Mouse (Mus musculus) ES-E14 (cell line): ENCODE results near the gene Sox5. TPM values are rescaled to one million over a fixed set of nuclear protein-coding genes. Genes with fewer than 3 reads are reported as not detected.

ENCODE experiments used
- DNase-seq: peaks from one replicate; pipeline ENCODE4 v3.0.0-alpha.2; 2013; ENCODE audit warnings: low read depth, low spot score
- H3K27ac ChIP-seq: 2 replicates; pipeline ENCODE4 v1.5.1; 2012; ENCODE audit warnings: low read depth, mild to moderate bottlenecking, low read length, moderate library complexity, mixed read lengths; ENCODE audit not compliant: poor library complexity, insufficient read depth, severe bottlenecking
- H3K36me3 ChIP-seq: 2 replicates; pipeline ENCODE4 v1.6.1; 2012; ENCODE audit warnings: mild to moderate bottlenecking, low read length, moderate library complexity, mixed read lengths; ENCODE audit not compliant: control insufficient read depth, poor library complexity, insufficient read depth, severe bottlenecking
- H3K4me1 ChIP-seq, 2 experiments: fragments of 150-350 bp in 1 of 2; sonication (generic) in 1 of 2; 2 replicates each; pipeline ENCODE4 v1.6.1; 2012; ENCODE audit warnings: low read length in 2 of 2, mild to moderate bottlenecking in 1 of 2, mixed read lengths in 1 of 2; ENCODE audit not compliant: control insufficient read depth in 2 of 2, insufficient read depth in 2 of 2, poor library complexity in 1 of 2
- H3K4me3 ChIP-seq, 2 experiments: fragments of 150-350 bp in 1 of 2; sonication (generic) in 1 of 2; 2 replicates each; pipeline ENCODE4 v1.5.1; 2012; ENCODE audit warnings: low read length in 2 of 2, low read depth in 1 of 2, mild to moderate bottlenecking in 1 of 2, mixed read lengths in 1 of 2; ENCODE audit not compliant: insufficient read depth in 1 of 2, poor library complexity in 1 of 2, severe bottlenecking in 1 of 2
- H3K9ac ChIP-seq: 2 replicates; pipeline ENCODE4 v1.6.1; 2012; ENCODE audit warnings: low read depth, mild to moderate bottlenecking, low read length, mixed read lengths; ENCODE audit not compliant: poor library complexity, insufficient read depth, severe bottlenecking
- H3K9me3 ChIP-seq: fragments of 150-350 bp; sonication (generic); 2 replicates; pipeline ENCODE4 v1.6.1; 2012; ENCODE audit warnings: low read depth, mild to moderate bottlenecking, low read length; ENCODE audit not compliant: control insufficient read depth, insufficient read depth
- CHD2 ChIP-seq: IDR thresholded peaks from 2 replicates; pipeline ENCODE4 v1.6.1; 2014; ENCODE audit warnings: mild to moderate bottlenecking, low read depth, low read length, inconsistent platforms
- HCFC1 ChIP-seq: IDR thresholded peaks from 2 replicates; pipeline ENCODE4 v1.6.1; 2012; ENCODE audit warnings: low read length, inconsistent platforms, borderline replicate concordance; ENCODE audit not compliant: insufficient read depth
- MAFK ChIP-seq: IDR thresholded peaks from 2 replicates; pipeline ENCODE4 v1.6.1; 2014; ENCODE audit warnings: mild to moderate bottlenecking, low read depth, low read length, inconsistent platforms; ENCODE audit not compliant: insufficient read depth
- ZC3H11A ChIP-seq: IDR thresholded peaks from 2 replicates; pipeline ENCODE4 v1.6.1; 2012; ENCODE audit warnings: low read depth, mild to moderate bottlenecking, inconsistent platforms, low read length, borderline replicate concordance
- ZNF384 ChIP-seq: IDR thresholded peaks from 2 replicates; pipeline ENCODE4 v1.6.1; 2012; ENCODE audit warnings: low read depth, low read length, inconsistent platforms
- in situ Hi-C, 2 experiments: fragments of 600-800 bp; cut with MboI; formaldehyde crosslinking; loops; one replicate each; pipeline ENCODE4 v1.15.1; 2025; ENCODE audit warnings: low sequenced_read_pairs in 2 of 2, inconsistent platforms in 1 of 2; ENCODE audit not compliant: unreplicated experiment in 2 of 2
- total RNA-seq: library from RNA; depleted of rRNA; stranded (reverse); fragments of 300-350 nt; gene quantifications from 2 replicates; pipeline ENCODE4 v1.2.3, GENCODE M21; 2012

Sox5 gene
- total RNA-seq, 1 experiment: 0.36 TPM

DNA sequence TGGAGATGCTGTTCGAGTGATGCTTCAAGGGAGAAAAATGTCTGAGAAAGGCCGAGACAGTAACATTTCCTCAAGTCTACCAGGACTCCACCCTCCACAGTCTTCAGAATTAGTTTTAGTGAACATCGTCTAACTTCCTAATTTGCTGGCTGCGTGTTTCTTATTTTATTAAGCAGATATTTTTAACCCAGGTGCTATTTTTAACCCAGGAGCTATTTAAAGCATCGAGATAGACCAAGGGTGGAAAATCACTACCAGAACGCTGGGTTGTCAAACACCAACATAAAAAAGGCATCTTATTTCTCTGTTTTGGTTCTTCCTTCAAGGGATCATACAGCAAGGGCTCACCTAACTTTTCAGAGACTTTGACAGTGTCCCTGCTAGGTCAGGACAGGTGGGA is 39.2 kb upstream of the Sox5 start:
- H3K36me3 ChIP-seq: no peaks in the 10 kb centered on the region
- no peak overlapping the region for H3K9ac ChIP-seq
- in situ Hi-C loops: no loop called here
- no peak overlapping the region for H3K4me3 ChIP-seq
- no peak for DNase-seq
- no peaks in the 10 kb centered on the region for H3K9me3 ChIP-seq
- no peak overlapping the region for H3K27ac ChIP-seq
- no peaks in the 10 kb centered on the region for H3K4me1 ChIP-seq
- TF ChIP-seq ZNF384: no peak
- TF ChIP-seq HCFC1: no peak
- no peak for TF ChIP-seq CHD2
- no peak for TF ChIP-seq ZC3H11A
- TF ChIP-seq MAFK: no peak

DNA sequence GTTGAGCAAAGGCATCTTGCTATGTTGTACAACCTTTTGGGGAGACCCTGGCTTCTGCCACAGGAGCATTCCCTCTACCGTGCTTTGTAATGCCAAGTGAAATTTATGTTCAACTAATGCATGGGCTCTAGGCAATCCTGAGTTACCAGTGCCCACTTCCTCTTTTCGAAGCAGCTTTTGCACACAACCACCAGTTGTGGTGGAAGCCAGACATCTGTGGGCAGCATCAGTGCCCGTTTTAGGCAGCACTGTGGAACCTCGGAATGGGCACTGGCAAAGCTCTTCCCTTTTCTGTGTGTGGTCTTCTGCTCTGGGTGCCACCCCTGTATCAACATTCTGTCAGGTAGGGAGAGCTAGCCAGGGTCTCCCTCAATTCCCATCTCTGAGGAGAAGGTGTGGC is 36.2 kb upstream of the Sox5 start:
- no peaks in the 10 kb centered on the region for H3K4me1 ChIP-seq
- in situ Hi-C loops: no loop called here
- H3K9ac ChIP-seq: no peak overlapping the region
- H3K36me3 ChIP-seq: no peaks in the 10 kb centered on the region
- DNase-seq: no peak
- H3K4me3 ChIP-seq: no peak overlapping the region
- H3K9me3 ChIP-seq: no peaks in the 10 kb centered on the region
- TF ChIP-seq HCFC1 (no peak), ZC3H11A (no peak), ZNF384 (no peak), CHD2 (no peak), MAFK (no peak)
- no peak overlapping the region for H3K27ac ChIP-seq

DNA sequence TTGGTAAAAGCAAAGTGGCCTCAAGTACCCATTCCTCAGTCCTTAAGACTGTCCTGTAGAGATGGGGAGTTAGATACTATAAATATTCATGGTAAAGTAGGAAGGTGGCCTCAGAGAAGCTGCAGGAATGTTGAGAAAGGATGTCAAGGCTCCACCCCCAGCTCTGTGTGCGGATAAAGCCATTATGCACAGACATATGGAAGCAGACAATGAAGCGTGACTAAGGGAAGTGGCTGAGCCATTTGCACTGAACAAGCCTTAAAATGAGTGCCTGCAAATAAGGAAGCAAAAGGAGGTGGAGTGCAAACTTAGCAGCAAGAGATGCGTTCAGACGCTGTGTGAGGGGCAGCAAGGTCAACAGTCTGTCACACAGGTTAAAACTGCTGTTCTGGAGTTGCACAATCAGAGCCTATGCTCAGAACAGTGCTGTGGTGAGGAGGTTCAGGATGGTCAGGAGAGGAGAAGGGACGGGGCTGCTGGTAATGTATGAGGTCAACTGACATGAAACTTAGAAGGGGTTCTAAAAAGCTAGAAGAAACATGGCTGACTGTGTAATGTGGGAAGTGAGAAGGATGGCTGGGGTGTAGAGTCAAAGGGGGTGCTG is 35.7 kb upstream of the Sox5 start:
- Histone ChIP-seq H3K9ac (no peak overlapping the region), H3K4me1 (no peaks in the 10 kb centered on the region), H3K9me3 (no peaks in the 10 kb centered on the region), H3K27ac (no peak overlapping the region), H3K4me3 (no peak overlapping the region), H3K36me3 (no peaks in the 10 kb centered on the region)
- in situ Hi-C loops: no loop called here
- no peak for TF ChIP-seq MAFK
- TF ChIP-seq ZNF384: no peak
- TF ChIP-seq CHD2: no peak
- no peak for TF ChIP-seq ZC3H11A
- no peak for TF ChIP-seq HCFC1
- DNase-seq: no peak

DNA sequence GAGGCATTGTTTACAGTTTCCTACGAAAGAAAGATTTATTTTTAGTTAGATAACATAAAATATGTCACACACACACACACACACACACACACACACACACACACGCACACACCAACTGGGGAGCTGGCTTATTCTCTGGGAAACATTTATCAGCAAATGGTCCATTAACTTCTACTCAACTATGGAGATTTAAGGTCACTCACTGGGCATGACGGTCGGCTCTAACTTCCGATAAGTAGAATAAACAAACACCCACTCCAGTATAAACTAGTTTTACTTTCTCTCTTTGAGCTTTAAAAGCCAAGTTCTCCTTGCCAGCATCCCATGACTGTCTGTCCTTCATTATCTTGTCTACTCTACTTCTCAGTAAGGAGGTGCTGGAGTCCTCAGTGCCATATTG is 33.8 kb upstream of the Sox5 start:
- in situ Hi-C loops: no loop called here
- Histone ChIP-seq H3K9ac (no peak overlapping the region), H3K27ac (no peak overlapping the region), H3K4me3 (no peak overlapping the region), H3K9me3 (no peaks in the 10 kb centered on the region), H3K4me1 (no peaks in the 10 kb centered on the region), H3K36me3 (no peaks in the 10 kb centered on the region)
- no peak for TF ChIP-seq MAFK
- DNase-seq: no peak

DNA sequence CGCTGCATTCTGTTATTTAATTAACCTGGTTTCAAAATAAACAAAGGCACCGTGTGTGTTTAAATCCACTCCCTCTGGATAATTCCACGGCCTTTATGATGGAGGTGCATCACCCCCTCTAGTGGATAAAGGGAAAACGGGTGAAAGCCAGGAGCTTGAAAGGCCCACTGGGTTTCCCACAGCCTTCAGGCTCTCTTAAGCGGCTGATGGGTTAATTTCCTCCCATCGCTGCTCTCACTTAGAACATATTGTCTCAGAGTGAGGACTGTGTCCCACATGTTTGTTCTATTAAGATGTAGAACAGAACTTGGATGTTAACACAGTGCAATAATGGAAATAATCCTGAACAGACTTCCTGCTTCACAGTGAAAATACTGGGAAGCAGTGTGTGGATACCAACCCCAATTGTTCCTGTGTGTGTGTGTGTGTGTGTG is 33.2 kb upstream of the Sox5 start:
- in situ Hi-C loops: no loop called here
- peak; percentile 34 for DNase-seq

More for the DNA sequence above, 33.2 kb upstream of the Sox5 start:
- Histone ChIP-seq H3K9me3 (no peaks in the 10 kb centered on the region), H3K4me3 (no peak overlapping the region), H3K4me1 (no peaks in the 10 kb centered on the region), H3K9ac (no peak overlapping the region), H3K27ac (no peak overlapping the region), H3K36me3 (no peaks in the 10 kb centered on the region)
- TF ChIP-seq HCFC1: no peak
- peak; percentile 36; the same call in 1 of the 2 replicates for TF ChIP-seq ZC3H11A
- no peak for TF ChIP-seq ZNF384
